Mouse (Mus musculus): ENCODE data around the gene Qrich2.

DNA sequence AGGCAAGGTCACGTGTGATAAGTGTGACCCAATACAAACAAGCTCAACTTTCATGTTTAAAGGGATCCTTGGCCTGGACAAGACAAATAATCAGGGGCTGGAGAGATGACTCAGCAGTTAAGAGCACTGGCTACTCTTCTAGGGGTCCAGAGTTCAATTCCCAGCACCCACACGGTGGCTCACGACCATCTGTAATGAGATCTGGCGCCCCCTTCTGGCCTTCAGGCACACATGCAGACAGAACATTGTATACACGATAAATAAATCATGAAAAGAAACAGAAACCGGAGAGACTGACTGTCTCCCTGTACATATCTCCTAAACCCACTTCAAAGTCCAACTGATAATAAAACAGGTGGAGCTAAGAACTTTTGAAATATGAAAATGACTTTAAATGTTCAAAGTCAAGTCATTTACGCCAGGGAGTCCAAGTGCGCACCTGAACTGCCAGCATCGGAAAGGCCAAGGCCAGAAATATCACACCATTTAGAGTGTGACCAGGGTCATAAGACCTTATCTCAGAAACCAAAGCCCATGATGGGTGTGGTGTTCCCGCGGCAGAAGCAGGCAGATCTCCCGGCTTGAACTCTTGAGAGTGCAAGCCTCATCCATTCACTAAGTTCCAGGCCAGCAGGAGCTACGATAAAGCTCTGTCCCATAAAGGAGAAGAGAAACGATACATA, 22.8 kb upstream of the Qrich2 start:
- TF ChIP-seq POLR2A (IDR thresholded peaks at IDR 0.05; ENCODE audit: extremely low read depth, insufficient read depth, low read length) = no peak
- TF ChIP-seq CTCF (IDR thresholded peaks at IDR 0.05; ENCODE audit: extremely low read depth, insufficient read depth, low read length) = peak; percentile 16; the same call in 1 of the 2 replicates

Measured in cortical plate, adult 2 months (tissue).